Mouse (Mus musculus): Measurements from ENCODE around the gene Smim14. TPM values are rescaled to one million over a fixed set of nuclear protein-coding genes. Genes with fewer than 3 reads are reported as not detected.

Gene Smim14
- 115 and 124 TPM in 2 replicates for polyA plus RNA-seq (2015; fragmentation: Nextera tagmentation; extraction: Ambion mirVana)

GRCm38 (mm10) chr5:65536751-65537419, at the start of gene Smim14, which contains the start of gene Ube2k:
TSS of gene Smim14 (minus strand) at chr5:65537184.
TSS of gene Ube2k (plus strand) at chr5:65537233.
- peak within 1 kb of the TSS; percentile 97 for H3K27ac ChIP-seq
- peak within 1 kb of the TSS; percentile 92 for H3K9ac ChIP-seq
- 0 out of 2 replicates have a peak, but pooled peaks cover 3% of the 10 kb centered on the region for H3K4me1 ChIP-seq (replicated peaks)
- no peaks in the 10 kb centered on the region for H3K9me3 ChIP-seq
- peak within 1 kb of the TSS; percentile 77 for H3K4me2 ChIP-seq (replicated peaks)
- under 1% methylated on average over 66 of the region's 66 CpGs for WGBS
- no peaks in the 10 kb centered on the region for H3K27me3 ChIP-seq (replicated peaks)
- H3K4me3 ChIP-seq (replicated peaks) = peak within 1 kb of the TSS; percentile 77
- peak; percentile 98 for ATAC-seq
- H3K36me3 ChIP-seq = no peaks in the 10 kb centered on the region

GRCm38 (mm10) chr5:65586291-65586690, 49.3 kb upstream of the Smim14 start:
- WGBS = 69% methylated on average over 5 of the region's 5 CpGs

GRCm38 (mm10) chr5:65578545-65578944, 41.6 kb upstream of the Smim14 start:
- no peak overlapping the region for H3K4me2 ChIP-seq (replicated peaks)
- no peaks in the 10 kb centered on the region for H3K4me1 ChIP-seq (replicated peaks)
- no peak for ATAC-seq
- no peaks in the 10 kb centered on the region for H3K27me3 ChIP-seq (replicated peaks)
- 82% methylated on average over 3 of the region's 3 CpGs for WGBS
- H3K27ac ChIP-seq = no peak overlapping the region
- no peak overlapping the region for H3K9ac ChIP-seq
- 0 out of 2 replicates have a peak, but pooled peaks cover 1% of the 10 kb centered on the region for H3K36me3 ChIP-seq
- H3K4me3 ChIP-seq (replicated peaks) = no peak overlapping the region
- H3K9me3 ChIP-seq = no peaks in the 10 kb centered on the region

More at GRCm38 (mm10) chr5:65586291-65586690, 49.3 kb upstream of the Smim14 start:
- H3K9me3 ChIP-seq = no peaks in the 10 kb centered on the region
- H3K27me3 ChIP-seq (replicated peaks) = no peaks in the 10 kb centered on the region
- H3K27ac ChIP-seq = no peak overlapping the region
- H3K4me2 ChIP-seq (replicated peaks) = no peak overlapping the region
- H3K4me3 ChIP-seq (replicated peaks) = no peak overlapping the region
- H3K4me1 ChIP-seq (replicated peaks) = no peaks in the 10 kb centered on the region
- H3K9ac ChIP-seq = no peak overlapping the region
- no peaks in the 10 kb centered on the region for H3K36me3 ChIP-seq
- peak; percentile 77 for ATAC-seq

GRCm38 (mm10) chr5:65575896-65576295, 38.9 kb upstream of the Smim14 start:
- H3K27ac ChIP-seq = no peak overlapping the region
- no peak for ATAC-seq
- no peak overlapping the region for H3K9ac ChIP-seq
- H3K4me2 ChIP-seq (replicated peaks) = no peak overlapping the region
- 92% methylated on average over 2 of the region's 2 CpGs for WGBS
- H3K4me3 ChIP-seq (replicated peaks) = no peak overlapping the region
- H3K4me1 ChIP-seq (replicated peaks) = no peaks in the 10 kb centered on the region
- no peaks in the 10 kb centered on the region for H3K9me3 ChIP-seq
- H3K36me3 ChIP-seq = 0 out of 2 replicates have a peak, but pooled peaks cover 2% of the 10 kb centered on the region
- no peaks in the 10 kb centered on the region for H3K27me3 ChIP-seq (replicated peaks)

- H3K4me3 ChIP-seq (replicated peaks) = no peak overlapping the region
- no peaks in the 10 kb centered on the region for H3K9me3 ChIP-seq
- H3K4me1 ChIP-seq (replicated peaks) = no peaks in the 10 kb centered on the region
- H3K36me3 ChIP-seq = 0 out of 2 replicates have a peak, but pooled peaks cover 2% of the 10 kb centered on the region
- no peak for ATAC-seq
- H3K27me3 ChIP-seq (replicated peaks) = no peaks in the 10 kb centered on the region
- H3K4me2 ChIP-seq (replicated peaks) = no peak overlapping the region
- no peak overlapping the region for H3K27ac ChIP-seq
- 83% methylated on average over 2 of the region's 2 CpGs for WGBS
- no peak overlapping the region for H3K9ac ChIP-seq
These were observed 37.9 kb upstream of the Smim14 start for GRCm38 (mm10) chr5:65574876-65575275.

GRCm38 (mm10) chr5:65565486-65565885, 28.5 kb upstream of the Smim14 start:
- Histone ChIP-seq H3K27ac (no peak overlapping the region), H3K9ac (no peak overlapping the region), H3K4me1 (replicated peaks) (0 out of 2 replicates have a peak, but pooled peaks cover 5% of the 10 kb centered on the region), H3K9me3 (no peaks in the 10 kb centered on the region), H3K4me3 (replicated peaks) (no peak overlapping the region), H3K4me2 (replicated peaks) (no peak overlapping the region), H3K27me3 (replicated peaks) (no peaks in the 10 kb centered on the region), H3K36me3 (no peaks in the 10 kb centered on the region)
- WGBS = 81% methylated on average over 2 of the region's 2 CpGs
- ATAC-seq = no peak

GRCm38 (mm10) chr5:65561125-65561893, 24.3 kb upstream of the Smim14 start:
- H3K4me3 ChIP-seq (replicated peaks) = no peak overlapping the region
- H3K27me3 ChIP-seq (replicated peaks) = no peaks in the 10 kb centered on the region
- no peak overlapping the region for H3K9ac ChIP-seq
- no peak overlapping the region for H3K4me2 ChIP-seq (replicated peaks)
- WGBS = 43% methylated on average over 18 of the region's 20 CpGs
- no peak overlapping the region for H3K27ac ChIP-seq
- H3K9me3 ChIP-seq = no peaks in the 10 kb centered on the region
- ATAC-seq = no peak
- no peaks in the 10 kb centered on the region for H3K36me3 ChIP-seq
- 0 out of 2 replicates have a peak, but pooled peaks cover 5% of the 10 kb centered on the region for H3K4me1 ChIP-seq (replicated peaks)

- H3K36me3 ChIP-seq = no peaks in the 10 kb centered on the region
- no peak overlapping the region for H3K4me2 ChIP-seq (replicated peaks)
- H3K4me3 ChIP-seq (replicated peaks) = no peak overlapping the region
- no peak overlapping the region for H3K9ac ChIP-seq
- H3K9me3 ChIP-seq = no peaks in the 10 kb centered on the region
- H3K27ac ChIP-seq = no peak overlapping the region
- ATAC-seq = 0 out of 2 replicates have a peak, but pooled peaks have one; percentile 23
- H3K4me1 ChIP-seq (replicated peaks) = 0 out of 2 replicates have a peak, but pooled peaks cover 5% of the 10 kb centered on the region
- H3K27me3 ChIP-seq (replicated peaks) = no peaks in the 10 kb centered on the region
These were observed 20.1 kb upstream of the Smim14 start for GRCm38 (mm10) chr5:65557109-65557508.

- no peak overlapping the region for H3K4me3 ChIP-seq (replicated peaks)
- H3K9me3 ChIP-seq = no peaks in the 10 kb centered on the region
- 0 out of 2 replicates have a peak, but pooled peaks cover 2% of the 10 kb centered on the region for H3K36me3 ChIP-seq
- no peak overlapping the region for H3K27ac ChIP-seq
- H3K4me2 ChIP-seq (replicated peaks) = no peak overlapping the region
- no peak overlapping the region for H3K9ac ChIP-seq
- WGBS = 73% methylated on average over 1 of the region's 1 CpGs
- H3K27me3 ChIP-seq (replicated peaks) = no peaks in the 10 kb centered on the region
- ATAC-seq = no peak
- no peaks in the 10 kb centered on the region for H3K4me1 ChIP-seq (replicated peaks)
These were observed 12.7 kb upstream of the Smim14 start for GRCm38 (mm10) chr5:65549677-65550076.

- 0 out of 2 replicates have a peak, but pooled peaks cover 2% of the 10 kb centered on the region for H3K36me3 ChIP-seq
- ATAC-seq = no peak
- WGBS = 88% methylated on average over 2 of the region's 2 CpGs
These were observed 7.6 kb upstream of the Smim14 start for GRCm38 (mm10) chr5:65544616-65545015.

GRCm38 (mm10) chr5:65543491-65543890, 6.5 kb upstream of the Smim14 start:
- Histone ChIP-seq H3K9me3 (no peaks in the 10 kb centered on the region), H3K4me1 (replicated peaks) (no peaks in the 10 kb centered on the region), H3K9ac (no peak overlapping the region), H3K36me3 (no peaks in the 10 kb centered on the region), H3K4me2 (replicated peaks) (no peak overlapping the region), H3K4me3 (replicated peaks) (no peak overlapping the region), H3K27ac (no peak overlapping the region), H3K27me3 (replicated peaks) (no peaks in the 10 kb centered on the region)
- no peak for ATAC-seq
- WGBS = 79% methylated on average over 1 of the region's 1 CpGs

More at GRCm38 (mm10) chr5:65544616-65545015, 7.6 kb upstream of the Smim14 start:
- Histone ChIP-seq H3K4me2 (replicated peaks) (no peak overlapping the region), H3K9ac (no peak overlapping the region), H3K27me3 (replicated peaks) (no peaks in the 10 kb centered on the region), H3K4me1 (replicated peaks) (no peaks in the 10 kb centered on the region), H3K27ac (no peak overlapping the region), H3K9me3 (no peaks in the 10 kb centered on the region), H3K4me3 (replicated peaks) (no peak overlapping the region)

- no peak overlapping the region for H3K9ac ChIP-seq
- no peak overlapping the region for H3K4me3 ChIP-seq (replicated peaks)
- ATAC-seq = no peak
- no peak overlapping the region for H3K27ac ChIP-seq
- H3K27me3 ChIP-seq (replicated peaks) = no peaks in the 10 kb centered on the region
- 74% methylated on average over 3 of the region's 3 CpGs for WGBS
- no peak overlapping the region for H3K4me2 ChIP-seq (replicated peaks)
- no peaks in the 10 kb centered on the region for H3K36me3 ChIP-seq
- H3K4me1 ChIP-seq (replicated peaks) = no peaks in the 10 kb centered on the region
- no peaks in the 10 kb centered on the region for H3K9me3 ChIP-seq
These were observed 4.9 kb upstream of the Smim14 start for GRCm38 (mm10) chr5:65541889-65542288.
